Mouse (Mus musculus): Measurements from ENCODE around the gene Gm4301.
"Not testable (repeated sequence)": the region's sequence is repeated elsewhere in the genome, so short reads cannot be mapped to it uniquely, and the experiment has no call there.

Gene Gm4301

GRCm38 (mm10) chr10:100335376-100335775 lies at the start of gene Gm4301:
Gm4301 (plus strand) TSS chr10:100335676.
- DNase-seq (ENCODE audit: low spot score) = not testable (repeated sequence)

GRCm38 (mm10) chr10:100296105-100296504 lies 39.4 kb upstream of the Gm4301 start:
- DNase-seq (ENCODE audit: low spot score) = no peak

GRCm38 (mm10) chr10:100300106-100300505 lies 35.4 kb upstream of the Gm4301 start:
- not testable (repeated sequence) for DNase-seq (ENCODE audit: low spot score)

- DNase-seq (ENCODE audit: low spot score) = not testable (repeated sequence)
Observed at GRCm38 (mm10) chr10:100340536-100340935, 5.1 kb downstream of the Gm4301 start, which contains the start of gene Gm4302. Gm4302 (plus strand) TSS chr10:100340836.

GRCm38 (mm10) chr10:100345672-100346071 lies 10.2 kb downstream of the Gm4301 start, which contains the start of gene Gm4303:
Gm4303 (plus strand) TSS chr10:100345972.
- DNase-seq (ENCODE audit: low spot score) = not testable (repeated sequence)

GRCm38 (mm10) chr10:100350793-100351192 lies 15.3 kb downstream of the Gm4301 start, which contains the start of gene Gm4305:
Gm4305 (plus strand) TSS chr10:100351093.
- not testable (repeated sequence) for DNase-seq (ENCODE audit: low spot score)

GRCm38 (mm10) chr10:100356841-100357240 lies 21.4 kb downstream of the Gm4301 start:
- DNase-seq (ENCODE audit: low spot score) = not testable (repeated sequence)

- DNase-seq (ENCODE audit: low spot score) = not testable (repeated sequence)
Observed at GRCm38 (mm10) chr10:100361038-100361437, 25.6 kb downstream of the Gm4301 start, which contains the start of gene Gm4307. Gm4307 (plus strand) TSS chr10:100361338.

GRCm38 (mm10) chr10:100382460-100382859 lies 47.0 kb downstream of the Gm4301 start, which contains the start of gene Gm4312:
Gm4312 (minus strand) TSS chr10:100382560.
- DNase-seq (ENCODE audit: low spot score) = not testable (repeated sequence)

All from spleen, adult 12 weeks (tissue).